Mouse (Mus musculus): ENCODE data around the gene Gsk3a. TPM values are rescaled to one million over a fixed set of nuclear protein-coding genes. Genes with fewer than 3 reads are reported as not detected.
A peak's percentile ranks its signal among the peaks of the same experiment; 100 is the strongest.
"Not testable (repeated sequence)": the region's sequence is repeated elsewhere in the genome, so short reads cannot be mapped to it uniquely, and the experiment has no call there.

The Gsk3a gene
- total RNA-seq, 4 experiments from 2014 or later, result 99.2 to 107 (median 104) TPM

GRCm38 (mm10) chr7:25272445-25273258 lies 35.0 kb upstream of the Gsk3a start:
- DNase-seq, result no peak

- DNase-seq, result no peak
Observed at GRCm38 (mm10) chr7:25271651-25272444, 34.2 kb upstream of the Gsk3a start.

GRCm38 (mm10) chr7:25270652-25271633 lies 33.3 kb upstream of the Gsk3a start:
- no peak for DNase-seq

- DNase-seq, result no peak
Observed at GRCm38 (mm10) chr7:25269545-25270271, 32.1 kb upstream of the Gsk3a start.

GRCm38 (mm10) chr7:25269029-25269428 lies 31.4 kb upstream of the Gsk3a start:
- no peak for DNase-seq

- no peak for DNase-seq
Observed at GRCm38 (mm10) chr7:25268588-25268987, 30.9 kb upstream of the Gsk3a start.

GRCm38 (mm10) chr7:25267751-25268463 lies 30.3 kb upstream of the Gsk3a start:
- DNase-seq, result peak; percentile 100

GRCm38 (mm10) chr7:25267301-25267750 lies 29.7 kb upstream of the Gsk3a start, which contains the start of gene Cic:
Gene Cic (plus strand): TSS chr7:25267704.
- DNase-seq, result peak; percentile 99

GRCm38 (mm10) chr7:25266180-25266962 lies 28.7 kb upstream of the Gsk3a start:
- no peak for DNase-seq

- DNase-seq, result not testable (repeated sequence)
Observed at GRCm38 (mm10) chr7:25265743-25266142, 28.1 kb upstream of the Gsk3a start.

GRCm38 (mm10) chr7:25263968-25264870 lies 26.6 kb upstream of the Gsk3a start:
- no peak for DNase-seq

- no peak for DNase-seq
Observed at GRCm38 (mm10) chr7:25261896-25262295, 24.2 kb upstream of the Gsk3a start.

GRCm38 (mm10) chr7:25251822-25252221 lies 14.2 kb upstream of the Gsk3a start:
- no peak for DNase-seq

GRCm38 (mm10) chr7:25251071-25251791 lies 13.6 kb upstream of the Gsk3a start:
- no peak for DNase-seq

- peak; percentile 92 for DNase-seq
Observed at GRCm38 (mm10) chr7:25250141-25250972, 12.7 kb upstream of the Gsk3a start, which contains the start of gene Erf. Gene Erf (minus strand): TSS chr7:25250761.

GRCm38 (mm10) chr7:25249314-25250140 lies 11.9 kb upstream of the Gsk3a start:
- DNase-seq, result peak; percentile 67
